Mouse (Mus musculus) urinary bladder, adult 18-20 months (tissue): ENCODE measurements at regions not wholly inside any gene's neighbourhood (a gene's known extent, or its start where the extent isn't known, plus 50 kb on each side); places are given as distances from the start of the nearest gene placed in this dataset.

ENCODE experiments used
- DNase-seq, 2 experiments: peaks; one replicate each; pipeline ENCODE4 v3.0.0; 2022; ENCODE audit warnings: low spot score in 2 of 2, mixed read lengths in 2 of 2

GRCm38 (mm10) chr15:56979353-56979752, 498.1 kb downstream of the Slc22a22 start:
- no peak for DNase-seq

GRCm38 (mm10) chr15:56975446-56976433, 501.7 kb downstream of the Slc22a22 start:
- no peak for DNase-seq

GRCm38 (mm10) chr15:56970140-56970539, 507.3 kb downstream of the Slc22a22 start:
- no peak for DNase-seq

GRCm38 (mm10) chr15:56956356-56956755, 521.1 kb downstream of the Slc22a22 start:
- no peak for DNase-seq

GRCm38 (mm10) chr15:56952176-56952575, 525.2 kb downstream of the Slc22a22 start:
- DNase-seq, result no peak

- DNase-seq, result no peak
Observed at GRCm38 (mm10) chr15:56950824-56951223, 526.6 kb downstream of the Slc22a22 start.

GRCm38 (mm10) chr15:56940891-56941290, 536.5 kb downstream of the Slc22a22 start:
- DNase-seq, result no peak

- no peak for DNase-seq
Observed at GRCm38 (mm10) chr15:56896553-56896952, 580.9 kb downstream of the Slc22a22 start.

GRCm38 (mm10) chr15:56881501-56881900, 595.9 kb downstream of the Slc22a22 start:
- no peak for DNase-seq

GRCm38 (mm10) chr15:56865879-56866278, 611.5 kb downstream of the Slc22a22 start:
- no peak for DNase-seq

- DNase-seq, result no peak
Observed at GRCm38 (mm10) chr15:56865035-56865804, 612.2 kb downstream of the Slc22a22 start.

GRCm38 (mm10) chr15:56858627-56859334, 618.6 kb downstream of the Slc22a22 start:
- no peak for DNase-seq

GRCm38 (mm10) chr15:56858134-56858533, 619.3 kb downstream of the Slc22a22 start:
- DNase-seq, result no peak

- DNase-seq, result peak; percentile 4 to 19
Observed at GRCm38 (mm10) chr15:56856057-56856456, 621.4 kb downstream of the Slc22a22 start.

GRCm38 (mm10) chr15:56853106-56853505, 624.3 kb downstream of the Slc22a22 start:
- no peak for DNase-seq

GRCm38 (mm10) chr15:56847469-56848128, 629.8 kb downstream of the Slc22a22 start:
- no peak for DNase-seq

GRCm38 (mm10) chr15:56844574-56844973, 632.9 kb downstream of the Slc22a22 start:
- DNase-seq, result no peak

- no peak for DNase-seq
Observed at GRCm38 (mm10) chr15:56841516-56841915, 635.9 kb downstream of the Slc22a22 start.

- no peak for DNase-seq
Observed at GRCm38 (mm10) chr15:56837292-56837691, 640.1 kb downstream of the Slc22a22 start.

- no peak for DNase-seq
Observed at GRCm38 (mm10) chr15:56834621-56835020, 642.8 kb downstream of the Slc22a22 start.

- no peak for DNase-seq
Observed at GRCm38 (mm10) chr15:56832666-56833065, 644.8 kb downstream of the Slc22a22 start.
